Mouse (Mus musculus) limb, embryonic 11.5 days (tissue): Measurements from ENCODE around the gene Pnmt. TPM values are rescaled to one million over a fixed set of nuclear protein-coding genes. Genes with fewer than 3 reads are reported as not detected.

Source experiments
- ATAC-seq: fragments of 200-750 bp; cut with Nextera tagmentation; 2 replicates; pipeline ENCODE4 v1.8.0; 2017; ENCODE audit warnings: low read depth; ENCODE audit not compliant: insufficient number of reproducible peaks, low FRiP score, low TSS enrichment
- DNase-seq: peaks from one replicate; pipeline ENCODE4 v3.0.0-alpha.2; 2015; ENCODE audit warnings: low spot score
- H3K27ac ChIP-seq: fragments of 300-500 bp; sonication (generic); replicated peaks from 2 replicates; pipeline ENCODE4 v1.5.1; 2014; ENCODE audit warnings: low read depth, mild to moderate bottlenecking, low read length
- H3K27me3 ChIP-seq: fragments of 300-500 bp; sonication (generic); 2 replicates; pipeline ENCODE4 v1.6.1; 2014; ENCODE audit warnings: mild to moderate bottlenecking, low read length, mixed read lengths; ENCODE audit not compliant: control insufficient read depth, insufficient read depth
- H3K36me3 ChIP-seq: fragments of 300-500 bp; sonication (generic); 2 replicates; pipeline ENCODE4 v1.6.1; 2014; ENCODE audit warnings: mild to moderate bottlenecking, low read length, moderate library complexity, mixed read lengths; ENCODE audit not compliant: control insufficient read depth, insufficient read depth
- H3K4me1 ChIP-seq: fragments of 300-500 bp; sonication (generic); 2 replicates; pipeline ENCODE4 v1.6.1; 2014; ENCODE audit warnings: low read length, mixed read lengths; ENCODE audit not compliant: control insufficient read depth, insufficient read depth
- H3K4me2 ChIP-seq: fragments of 300-500 bp; sonication (generic); 2 replicates; pipeline ENCODE4 v1.6.1; 2014; ENCODE audit warnings: low read depth, mild to moderate bottlenecking, moderate library complexity; ENCODE audit not compliant: severe bottlenecking
- H3K4me3 ChIP-seq: fragments of 300-500 bp; sonication (generic); 2 replicates; pipeline ENCODE4 v1.5.1; 2014; ENCODE audit warnings: low read depth, low read length
- H3K9ac ChIP-seq: fragments of 300-500 bp; sonication (generic); 2 replicates; pipeline ENCODE4 v1.6.1; 2014; ENCODE audit warnings: mild to moderate bottlenecking, low read length
- H3K9me3 ChIP-seq: fragments of 300-500 bp; sonication (generic); 2 replicates; pipeline ENCODE4 v1.6.1; 2016; ENCODE audit warnings: low read length; ENCODE audit not compliant: control insufficient read depth
- WGBS: fragments of 180-500 bp; shearing (Covaris S2); extraction: QIAGEN DNeasy Blood & Tissue Kit; methylation state at CpG from one replicate; pipeline ENCODE4 v1.1.7; 2014; 5-methylcytosine and 5-hydroxymethylcytosine counted together
- polyA plus RNA-seq: library from polyadenylated mRNA; unstranded; fragments of >200 nt; fragmentation: Nextera tagmentation; extraction: Ambion mirVana; gene quantifications from 2 replicates; pipeline ENCODE4 v1.2.1, GENCODE M21; 2014

Gene Pnmt
- polyA plus RNA-seq, 1 experiment from 2014 or later: 0.13 TPM

- Histone ChIP-seq H3K4me3 (no peak overlapping the region), H3K4me2 (no peak overlapping the region), H3K9me3 (no peaks in the 10 kb centered on the region), H3K27ac (no peak overlapping the region), H3K27me3 (no peaks in the 10 kb centered on the region), H3K36me3 (peaks cover 2% of the 10 kb centered on the region; the same call in 1 of the 2 replicates), H3K4me1 (no peaks in the 10 kb centered on the region), H3K9ac (no peak overlapping the region)
- DNase-seq (no peak), ATAC-seq (no peak)
- WGBS: 77% methylated on average over 10 of the region's 10 CpGs
These were observed 20.0 kb upstream of the Pnmt start for GRCm38 (mm10) chr11:98366290-98366689.

- WGBS: 83% methylated on average over 10 of the region's 10 CpGs
- Histone ChIP-seq H3K36me3 (peaks cover 2% of the 10 kb centered on the region; the same call in 1 of the 2 replicates), H3K9ac (no peak overlapping the region), H3K4me3 (no peak overlapping the region), H3K4me2 (no peak overlapping the region), H3K27ac (no peak overlapping the region), H3K27me3 (no peaks in the 10 kb centered on the region), H3K4me1 (no peaks in the 10 kb centered on the region), H3K9me3 (no peaks in the 10 kb centered on the region)
- ATAC-seq: no peak
- no peak for DNase-seq
These were observed 18.9 kb upstream of the Pnmt start for GRCm38 (mm10) chr11:98367171-98367862.

GRCm38 (mm10) chr11:98367863-98368186 is 18.4 kb upstream of the Pnmt start:
- no peaks in the 10 kb centered on the region for H3K27me3 ChIP-seq

GRCm38 (mm10) chr11:98369337-98369736 is 16.9 kb upstream of the Pnmt start:
- no peak overlapping the region for H3K9ac ChIP-seq
- no peaks in the 10 kb centered on the region for H3K27me3 ChIP-seq
- H3K27ac ChIP-seq: no peak overlapping the region
- no peaks in the 10 kb centered on the region for H3K4me1 ChIP-seq
- no peak overlapping the region for H3K4me2 ChIP-seq
- DNase-seq: no peak
- ATAC-seq: no peak
- no peaks in the 10 kb centered on the region for H3K9me3 ChIP-seq
- 79% methylated on average over 6 of the region's 6 CpGs for WGBS
- H3K4me3 ChIP-seq: no peak overlapping the region
- H3K36me3 ChIP-seq: peaks cover 2% of the 10 kb centered on the region; the same call in 1 of the 2 replicates

More at GRCm38 (mm10) chr11:98367863-98368186, 18.4 kb upstream of the Pnmt start:
- Histone ChIP-seq H3K9ac (no peak overlapping the region), H3K36me3 (peaks cover 2% of the 10 kb centered on the region; the same call in 1 of the 2 replicates), H3K4me3 (no peak overlapping the region), H3K27ac (no peak overlapping the region), H3K4me2 (no peak overlapping the region), H3K9me3 (no peaks in the 10 kb centered on the region), H3K4me1 (no peaks in the 10 kb centered on the region)
- no peak for DNase-seq
- WGBS: 83% methylated on average over 7 of the region's 7 CpGs
- no peak for ATAC-seq

- DNase-seq: no peak
- Histone ChIP-seq H3K27ac (no peak overlapping the region), H3K9ac (no peak overlapping the region), H3K4me3 (no peak overlapping the region), H3K36me3 (peaks cover 6% of the 10 kb centered on the region; the same call in 1 of the 2 replicates), H3K4me1 (no peaks in the 10 kb centered on the region), H3K4me2 (no peak overlapping the region), H3K9me3 (no peaks in the 10 kb centered on the region), H3K27me3 (no peaks in the 10 kb centered on the region)
- ATAC-seq: no peak
- WGBS: 92% methylated on average over 2 of the region's 2 CpGs
These were observed 15.7 kb upstream of the Pnmt start for GRCm38 (mm10) chr11:98370588-98370987.

GRCm38 (mm10) chr11:98371556-98372240 is 14.6 kb upstream of the Pnmt start:
- peak; percentile 17; the same call in 1 of the 2 replicates for ATAC-seq
- no peak for DNase-seq
- Histone ChIP-seq H3K9ac (no peak overlapping the region), H3K27me3 (no peaks in the 10 kb centered on the region), H3K27ac (no peak overlapping the region), H3K36me3 (peaks cover 6% of the 10 kb centered on the region; the same call in 1 of the 2 replicates), H3K4me3 (no peak overlapping the region), H3K4me2 (no peak overlapping the region), H3K9me3 (no peaks in the 10 kb centered on the region), H3K4me1 (no peaks in the 10 kb centered on the region)
- 53% methylated on average over 10 of the region's 10 CpGs for WGBS

GRCm38 (mm10) chr11:98372406-98372805 is 13.8 kb upstream of the Pnmt start:
- no peaks in the 10 kb centered on the region for H3K27me3 ChIP-seq
- ATAC-seq (no peak), DNase-seq (peak; percentile 73)
- peaks cover 11% of the 10 kb centered on the region for H3K36me3 ChIP-seq
- no peaks in the 10 kb centered on the region for H3K4me1 ChIP-seq
- H3K27ac ChIP-seq: no peak overlapping the region
- no peak overlapping the region for H3K4me3 ChIP-seq
- H3K9ac ChIP-seq: no peak overlapping the region
- WGBS: 0% methylated on average over 2 of the region's 2 CpGs
- H3K9me3 ChIP-seq: no peaks in the 10 kb centered on the region
- no peak overlapping the region for H3K4me2 ChIP-seq

GRCm38 (mm10) chr11:98373244-98373643 is 13.0 kb upstream of the Pnmt start:
- H3K27ac ChIP-seq: no peak overlapping the region
- no peaks in the 10 kb centered on the region for H3K27me3 ChIP-seq
- no peak for ATAC-seq
- no peak overlapping the region for H3K9ac ChIP-seq
- H3K4me2 ChIP-seq: no peak overlapping the region
- no peak for DNase-seq
- WGBS: 88% methylated on average over 6 of the region's 6 CpGs
- H3K36me3 ChIP-seq: peaks cover 17% of the 10 kb centered on the region
- H3K4me3 ChIP-seq: no peak overlapping the region
- no peaks in the 10 kb centered on the region for H3K9me3 ChIP-seq
- no peaks in the 10 kb centered on the region for H3K4me1 ChIP-seq
